In the genomic region with DNA sequence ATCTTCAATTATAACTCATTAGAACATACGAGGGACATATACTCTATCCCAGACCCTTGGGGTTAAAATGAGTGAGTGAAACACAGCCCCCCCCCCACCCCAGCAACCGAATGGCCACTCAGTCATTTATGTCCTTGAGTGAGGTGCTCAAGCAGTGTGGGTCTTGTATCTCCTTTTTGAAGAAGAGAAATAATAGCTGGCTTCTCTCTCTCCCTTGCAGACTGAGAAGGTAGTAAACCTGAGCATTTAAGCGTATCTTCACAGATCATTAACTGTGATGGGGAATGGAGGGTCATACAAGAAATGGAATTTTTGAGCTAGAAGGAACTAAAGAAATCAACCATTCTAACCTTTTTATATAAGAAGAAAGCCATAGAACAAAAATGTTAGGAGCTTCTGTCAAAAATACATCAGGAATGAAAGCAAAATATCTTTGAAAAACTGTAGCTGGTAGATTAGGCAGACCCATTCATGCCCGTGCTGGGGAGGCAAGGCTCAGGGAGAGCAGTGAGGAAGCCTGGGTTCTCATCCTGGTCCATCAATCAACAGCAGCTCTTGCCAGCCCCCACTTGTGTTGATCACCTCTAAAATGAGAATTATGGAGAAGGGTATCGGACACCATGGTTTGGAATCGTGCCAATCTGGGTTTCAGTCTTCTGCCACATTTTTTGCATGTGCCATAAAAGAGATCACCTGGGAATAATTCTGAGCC, we compare ENCODE assay signal across 20 mouse cellular contexts.
DNase-seq lines count a peak whose midpoint lies in the region; ATAC-seq lines count a peak whose summit lies in the region.
"Had no signal": no experiment of that assay in that cellular context is flagged by ENCODE, and none has a peak within 500 bp of the region (broad histone marks: within the 10 kb centered on the region; RNA-seq: fewer than 3 reads in every experiment).

No protein-coding gene starts in this region.

- H3K4me2 ChIP-seq in kidney, embryonic 14.5 days (replicated peaks; ENCODE audit: low read depth, low read length): no peak overlapping the region
- no peak overlapping the region for H3K4me2 ChIP-seq in kidney, embryonic 16.5 days (replicated peaks; ENCODE audit: low read depth, low read length)
- H3K4me2 ChIP-seq: embryonic facial prominence, embryonic 13.5 days; embryonic facial prominence, embryonic 15.5 days; forebrain, embryonic 12.5 days had no signal

- no peaks in the 10 kb centered on the region for H3K27me3 ChIP-seq in kidney, embryonic 14.5 days (ENCODE audit: control insufficient read depth, insufficient read depth, low read length)
- H3K27me3 ChIP-seq in kidney, embryonic 16.5 days (ENCODE audit: insufficient read depth, low read length): no peaks in the 10 kb centered on the region
- H3K27me3 ChIP-seq: embryonic facial prominence, embryonic 13.5 days; embryonic facial prominence, embryonic 15.5 days; forebrain, embryonic 12.5 days had no signal

- WGBS in kidney, embryonic 14.5 days: 40% methylated on average over 6 of the region's 6 CpGs
- WGBS in kidney, embryonic 16.5 days: 35% methylated on average over 6 of the region's 6 CpGs

- H3K4me1 ChIP-seq in kidney, embryonic 14.5 days (ENCODE audit: control insufficient read depth, insufficient read depth, low read length): 0 out of 2 replicates have a peak, but pooled peaks cover 4% of the 10 kb centered on the region
- H3K4me1 ChIP-seq in kidney, embryonic 16.5 days (ENCODE audit: insufficient read depth, low read length): peaks cover 24% of the 10 kb centered on the region
- H3K4me1 ChIP-seq: embryonic facial prominence, embryonic 13.5 days; embryonic facial prominence, embryonic 15.5 days had no signal

- H3K9ac ChIP-seq in kidney, embryonic 14.5 days (ENCODE audit: low read depth, low read length): no peak overlapping the region
- no peak overlapping the region for H3K9ac ChIP-seq in kidney, embryonic 16.5 days (replicated peaks; ENCODE audit: low read length)
- H3K9ac ChIP-seq: embryonic facial prominence, embryonic 13.5 days; embryonic facial prominence, embryonic 15.5 days; forebrain, embryonic 12.5 days had no signal

- no peak for DNase-seq in kidney, adult 9 months
- no peak for DNase-seq in kidney, postnatal 25 days
- DNase-seq: adrenal gland, adult 2 months; adrenal gland, postnatal 10 days; adrenal gland, postnatal 25 days; cerebellum, adult 11-12 months; cerebellum, adult 2 months; cerebellum, adult 9-10 months; cerebellum, postnatal 14 days; cerebellum, postnatal 36 days; embryo, embryonic 11 days had no signal

- no peaks in the 10 kb centered on the region for H3K9me3 ChIP-seq in kidney, embryonic 14.5 days (ENCODE audit: control insufficient read depth, low read length)
- no peaks in the 10 kb centered on the region for H3K9me3 ChIP-seq in kidney, embryonic 16.5 days (ENCODE audit: low read length)
- H3K9me3 ChIP-seq: embryonic facial prominence, embryonic 13.5 days; embryonic facial prominence, embryonic 15.5 days; forebrain, embryonic 10.5 days; forebrain, embryonic 12.5 days had no signal

- peak; percentile 84; the same call in 1 of the 2 replicates for ATAC-seq in kidney, embryonic 14.5 days (ENCODE audit: low FRiP score, low TSS enrichment)
- ATAC-seq in kidney, embryonic 16.5 days (ENCODE audit: low FRiP score, low TSS enrichment): peak; percentile 72; the same call in 1 of the 2 replicates
- ATAC-seq: forebrain, embryonic 14.5 days; forebrain, embryonic 16.5 days had no signal

- no peak overlapping the region for H3K27ac ChIP-seq in kidney, embryonic 14.5 days (ENCODE audit: low read depth, low read length)
- no peak overlapping the region for H3K27ac ChIP-seq in kidney, embryonic 16.5 days (ENCODE audit: low read length)
- H3K27ac ChIP-seq: embryonic facial prominence, embryonic 13.5 days; embryonic facial prominence, embryonic 15.5 days; forebrain, embryonic 10.5 days; forebrain, embryonic 12.5 days had no signal

- H3K4me3 ChIP-seq in kidney, embryonic 14.5 days (ENCODE audit: low read length): no peak overlapping the region
- no peak overlapping the region for H3K4me3 ChIP-seq in kidney, embryonic 16.5 days (ENCODE audit: low read length)
- H3K4me3 ChIP-seq: embryonic facial prominence, embryonic 13.5 days; embryonic facial prominence, embryonic 15.5 days; erythroblast, embryonic 14.5 days; forebrain, embryonic 10.5 days; forebrain, embryonic 12.5 days had no signal

- H3K36me3 ChIP-seq in kidney, embryonic 14.5 days (ENCODE audit: control insufficient read depth, insufficient read depth, low read length): no peaks in the 10 kb centered on the region
- H3K36me3 ChIP-seq in kidney, embryonic 16.5 days (ENCODE audit: insufficient read depth, low read length): no peaks in the 10 kb centered on the region
- H3K36me3 ChIP-seq: embryonic facial prominence, embryonic 13.5 days; embryonic facial prominence, embryonic 15.5 days; forebrain, embryonic 10.5 days; forebrain, embryonic 12.5 days had no signal
